Mouse (Mus musculus): Measurements from ENCODE around the gene Pkd1l3.

Gene Pkd1l3

GRCm38 (mm10) chr8:109614243-109615210, at the start of gene Pkd1l3:
Gene Pkd1l3 (plus strand): TSS chr8:109614517.
- DNase-seq (ENCODE audit: low spot score), result no peak

GRCm38 (mm10) chr8:109564766-109565165, 49.6 kb upstream of the Pkd1l3 start:
- DNase-seq (ENCODE audit: low spot score), result no peak

- DNase-seq (ENCODE audit: low spot score), result peak; percentile 99
Observed at GRCm38 (mm10) chr8:109565498-109566333, 48.6 kb upstream of the Pkd1l3 start, which contains the start of the genes Dhx38 and Txnl4b. Gene Dhx38 (minus strand): TSS chr8:109565861. Gene Txnl4b (plus strand): TSS chr8:109565892.

- DNase-seq (ENCODE audit: low spot score), result no peak
Observed at GRCm38 (mm10) chr8:109571139-109571538, 43.2 kb upstream of the Pkd1l3 start.

- no peak for DNase-seq (ENCODE audit: low spot score)
Observed at GRCm38 (mm10) chr8:109576311-109576710, 38.0 kb upstream of the Pkd1l3 start.

GRCm38 (mm10) chr8:109578900-109579301, 35.4 kb upstream of the Pkd1l3 start, which contains the start of gene Hp:
Gene Hp (minus strand): TSS chr8:109579172.
- no peak for DNase-seq (ENCODE audit: low spot score)

GRCm38 (mm10) chr8:109584293-109584692, 30.0 kb upstream of the Pkd1l3 start:
- no peak for DNase-seq (ENCODE audit: low spot score)

GRCm38 (mm10) chr8:109584830-109585229, 29.5 kb upstream of the Pkd1l3 start:
- no peak for DNase-seq (ENCODE audit: low spot score)

- DNase-seq (ENCODE audit: low spot score), result no peak
Observed at GRCm38 (mm10) chr8:109585652-109586051, 28.7 kb upstream of the Pkd1l3 start.

- no peak for DNase-seq (ENCODE audit: low spot score)
Observed at GRCm38 (mm10) chr8:109586972-109587504, 27.3 kb upstream of the Pkd1l3 start.

GRCm38 (mm10) chr8:109590901-109591300, 23.4 kb upstream of the Pkd1l3 start:
- DNase-seq (ENCODE audit: low spot score), result no peak

- DNase-seq (ENCODE audit: low spot score), result no peak
Observed at GRCm38 (mm10) chr8:109591367-109591766, 22.9 kb upstream of the Pkd1l3 start.

- DNase-seq (ENCODE audit: low spot score), result no peak
Observed at GRCm38 (mm10) chr8:109592164-109592563, 22.2 kb upstream of the Pkd1l3 start.

- no peak for DNase-seq (ENCODE audit: low spot score)
Observed at GRCm38 (mm10) chr8:109593117-109593788, 21.1 kb upstream of the Pkd1l3 start.

- DNase-seq (ENCODE audit: low spot score), result no peak
Observed at GRCm38 (mm10) chr8:109595854-109596253, 18.5 kb upstream of the Pkd1l3 start.

- no peak for DNase-seq (ENCODE audit: low spot score)
Observed at GRCm38 (mm10) chr8:109606725-109607124, 7.6 kb upstream of the Pkd1l3 start.

- no peak for DNase-seq (ENCODE audit: low spot score)
Observed at GRCm38 (mm10) chr8:109607650-109608049, 6.7 kb upstream of the Pkd1l3 start.

GRCm38 (mm10) chr8:109608271-109609152, 5.8 kb upstream of the Pkd1l3 start, which contains the start of gene Dhodh:
Gene Dhodh (minus strand): TSS chr8:109608673.
- DNase-seq (ENCODE audit: low spot score), result peak; percentile 91

GRCm38 (mm10) chr8:109609153-109609502, 5.2 kb upstream of the Pkd1l3 start:
- DNase-seq (ENCODE audit: low spot score), result no peak

- DNase-seq (ENCODE audit: low spot score), result no peak
Observed at GRCm38 (mm10) chr8:109615569-109615968, 1.3 kb downstream of the Pkd1l3 start.

GRCm38 (mm10) chr8:109628638-109629037, 14.3 kb downstream of the Pkd1l3 start:
- no peak for DNase-seq (ENCODE audit: low spot score)
